Mouse (Mus musculus) heart, embryonic 11.5 days (tissue): ENCODE data around the gene Lpcat2. TPM values are rescaled to one million over a fixed set of nuclear protein-coding genes. Genes with fewer than 3 reads are reported as not detected.

Experiments used
- ATAC-seq: fragments of 200-750 bp; cut with Nextera tagmentation; replicated peaks from 2 replicates; pipeline ENCODE4 v1.8.0; 2017; ENCODE audit warnings: moderate library complexity; ENCODE audit not compliant: insufficient number of reproducible peaks, low FRiP score, low TSS enrichment
- H3K27ac ChIP-seq: fragments of 300-500 bp; sonication (generic); 2 replicates; pipeline ENCODE4 v1.5.1; 2014; ENCODE audit warnings: mild to moderate bottlenecking, low read depth, low read length
- H3K27me3 ChIP-seq: fragments of 300-500 bp; sonication (generic); 2 replicates; pipeline ENCODE4 v1.6.1; 2014; ENCODE audit warnings: mild to moderate bottlenecking, low read length, mixed read lengths; ENCODE audit not compliant: control insufficient read depth, insufficient read depth
- H3K36me3 ChIP-seq: fragments of 300-500 bp; sonication (generic); 2 replicates; pipeline ENCODE4 v1.6.1; 2014; ENCODE audit warnings: mild to moderate bottlenecking, low read length, moderate library complexity, mixed read lengths; ENCODE audit not compliant: control insufficient read depth, insufficient read depth
- H3K4me1 ChIP-seq: fragments of 300-500 bp; sonication (generic); 2 replicates; pipeline ENCODE4 v1.6.1; 2014; ENCODE audit warnings: low read length; ENCODE audit not compliant: control insufficient read depth, insufficient read depth
- H3K4me2 ChIP-seq: fragments of 300-500 bp; sonication (generic); 2 replicates; pipeline ENCODE4 v1.6.1; 2014; ENCODE audit warnings: mild to moderate bottlenecking, moderate library complexity
- H3K4me3 ChIP-seq: fragments of 300-500 bp; sonication (generic); 2 replicates; pipeline ENCODE4 v1.5.1; 2014; ENCODE audit warnings: low read depth, low read length
- H3K9ac ChIP-seq: fragments of 300-500 bp; sonication (generic); 2 replicates; pipeline ENCODE4 v1.6.1; 2014; ENCODE audit warnings: mild to moderate bottlenecking, low read depth, low read length, moderate library complexity
- H3K9me3 ChIP-seq: fragments of 300-500 bp; sonication (generic); replicated peaks from 2 replicates; pipeline ENCODE4 v1.6.1; 2016; ENCODE audit warnings: low read length; ENCODE audit not compliant: control insufficient read depth
- WGBS: fragments of 180-500 bp; shearing (Covaris S2); extraction: QIAGEN DNeasy Blood & Tissue Kit; methylation state at CpG from one replicate; pipeline ENCODE4 v1.1.7; 2014; ENCODE audit not compliant: insufficient replicate concordance; 5-methylcytosine and 5-hydroxymethylcytosine counted together
- polyA plus RNA-seq: library from polyadenylated mRNA; unstranded; fragments of >200 nt; fragmentation: Nextera tagmentation; extraction: Ambion mirVana; gene quantifications from 2 replicates; pipeline ENCODE4 v1.2.1, GENCODE M21; 2014

The Lpcat2 gene
- polyA plus RNA-seq, 1 experiment from 2014 or later, result 2.0 TPM

GRCm38 (mm10) chr8:92847299-92847698 lies 7.8 kb upstream of the Lpcat2 start:
- Histone ChIP-seq H3K36me3 (peaks cover 8% of the 10 kb centered on the region), H3K9ac (no peak overlapping the region), H3K4me3 (no peak overlapping the region), H3K27ac (peak overlapping the region; percentile 82), H3K9me3 (no peaks in the 10 kb centered on the region), H3K27me3 (no peaks in the 10 kb centered on the region), H3K4me2 (peak overlapping the region; percentile 46), H3K4me1 (peaks cover 21% of the 10 kb centered on the region)
- WGBS, result 32% methylated on average over 9 of the region's 9 CpGs
- peak; percentile 50; the same call in 1 of the 2 replicates for ATAC-seq

- Histone ChIP-seq H3K27ac (no peak overlapping the region), H3K4me1 (peaks cover 21% of the 10 kb centered on the region)
- WGBS, result 68% methylated on average over 6 of the region's 6 CpGs
These were observed 5.9 kb upstream of the Lpcat2 start for GRCm38 (mm10) chr8:92849261-92849660.

GRCm38 (mm10) chr8:92850239-92850638 lies 4.9 kb upstream of the Lpcat2 start:
- Histone ChIP-seq H3K36me3 (no peaks in the 10 kb centered on the region), H3K9ac (no peak overlapping the region), H3K27me3 (0 out of 2 replicates have a peak, but pooled peaks cover 2% of the 10 kb centered on the region), H3K4me1 (peaks cover 21% of the 10 kb centered on the region), H3K9me3 (no peaks in the 10 kb centered on the region), H3K4me2 (no peak overlapping the region), H3K4me3 (no peak overlapping the region), H3K27ac (no peak overlapping the region)
- 68% methylated on average over 4 of the region's 4 CpGs for WGBS
- no peak for ATAC-seq

More at GRCm38 (mm10) chr8:92849261-92849660, 5.9 kb upstream of the Lpcat2 start:
- Histone ChIP-seq H3K4me2 (no peak overlapping the region), H3K9me3 (no peaks in the 10 kb centered on the region), H3K27me3 (no peaks in the 10 kb centered on the region), H3K36me3 (no peaks in the 10 kb centered on the region), H3K4me3 (no peak overlapping the region), H3K9ac (no peak overlapping the region)
- ATAC-seq, result no peak

GRCm38 (mm10) chr8:92851381-92851780 lies 3.8 kb upstream of the Lpcat2 start:
- Histone ChIP-seq H3K4me1 (peaks cover 17% of the 10 kb centered on the region), H3K36me3 (no peaks in the 10 kb centered on the region), H3K9ac (no peak overlapping the region), H3K9me3 (no peaks in the 10 kb centered on the region; the same call in 1 of the 2 replicates), H3K27ac (no peak overlapping the region), H3K4me3 (no peak overlapping the region), H3K27me3 (peaks cover 7% of the 10 kb centered on the region; the same call in 1 of the 2 replicates), H3K4me2 (no peak overlapping the region)
- ATAC-seq, result no peak
- WGBS, result 76% methylated on average over 3 of the region's 3 CpGs

GRCm38 (mm10) chr8:92853188-92853983 lies 1.8 kb upstream of the Lpcat2 start:
- no peaks in the 10 kb centered on the region; the same call in 1 of the 2 replicates for H3K9me3 ChIP-seq
- H3K27me3 ChIP-seq, result peaks cover 7% of the 10 kb centered on the region; the same call in 1 of the 2 replicates
- H3K27ac ChIP-seq, result no peak overlapping the region
- no peak overlapping the region for H3K9ac ChIP-seq
- H3K4me2 ChIP-seq, result no peak overlapping the region
- ATAC-seq, result no peak
- H3K4me1 ChIP-seq, result no peaks in the 10 kb centered on the region
- 66% methylated on average over 18 of the region's 18 CpGs for WGBS
- H3K36me3 ChIP-seq, result no peaks in the 10 kb centered on the region
- H3K4me3 ChIP-seq, result no peak overlapping the region

- no peaks in the 10 kb centered on the region; the same call in 1 of the 2 replicates for H3K9me3 ChIP-seq
- ATAC-seq, result no peak
- H3K9ac ChIP-seq, result no peak overlapping the region
- peak overlapping the region; percentile 61; the same call in 1 of the 2 replicates for H3K4me3 ChIP-seq
- peak overlapping the region; percentile 87 for H3K4me2 ChIP-seq
- H3K27ac ChIP-seq, result no peak overlapping the region
- H3K36me3 ChIP-seq, result no peaks in the 10 kb centered on the region
- no peaks in the 10 kb centered on the region for H3K4me1 ChIP-seq
- WGBS, result 81% methylated on average over 3 of the region's 3 CpGs
- H3K27me3 ChIP-seq, result peaks cover 7% of the 10 kb centered on the region; the same call in 1 of the 2 replicates
These were observed 466 bp upstream of the Lpcat2 start for GRCm38 (mm10) chr8:92854673-92855072.

- WGBS, result 77% methylated on average over 7 of the region's 7 CpGs
- Histone ChIP-seq H3K4me1 (no peaks in the 10 kb centered on the region), H3K27ac (no peak overlapping the region), H3K9me3 (no peaks in the 10 kb centered on the region; the same call in 1 of the 2 replicates), H3K36me3 (no peaks in the 10 kb centered on the region), H3K4me2 (0 out of 2 replicates have a peak overlapping the region, but pooled peaks have one; percentile 87), H3K4me3 (no peak overlapping the region), H3K27me3 (peaks cover 7% of the 10 kb centered on the region; the same call in 1 of the 2 replicates), H3K9ac (no peak overlapping the region)
- ATAC-seq, result no peak
These were observed 1.3 kb downstream of the Lpcat2 start for GRCm38 (mm10) chr8:92856273-92856986.

GRCm38 (mm10) chr8:92858475-92859182 lies 3.5 kb downstream of the Lpcat2 start:
- no peak for ATAC-seq

More at GRCm38 (mm10) chr8:92858475-92859182, 3.5 kb downstream of the Lpcat2 start:
- H3K4me1 ChIP-seq, result no peaks in the 10 kb centered on the region
- no peaks in the 10 kb centered on the region for H3K36me3 ChIP-seq
- peaks cover 7% of the 10 kb centered on the region; the same call in 1 of the 2 replicates for H3K27me3 ChIP-seq
- WGBS, result 86% methylated on average over 14 of the region's 14 CpGs
- no peaks in the 10 kb centered on the region; the same call in 1 of the 2 replicates for H3K9me3 ChIP-seq
- no peak overlapping the region for H3K4me3 ChIP-seq
- no peak overlapping the region for H3K27ac ChIP-seq
- H3K4me2 ChIP-seq, result no peak overlapping the region
- H3K9ac ChIP-seq, result no peak overlapping the region
